Mouse (Mus musculus) megakaryocyte, embryonic 14.5 days (primary cell): ENCODE measurements at regions not wholly inside any gene's neighbourhood (a gene's known extent, or its start where the extent isn't known, plus 50 kb on each side); places are given as distances from the start of the nearest gene placed in this dataset.

Source experiments
- H3K27me3 ChIP-seq: replicated peaks from 2 replicates; pipeline ENCODE3; 2012; ENCODE audit warnings: inconsistent platforms
- H3K36me3 ChIP-seq: replicated peaks from 2 replicates; pipeline ENCODE3; 2012; ENCODE audit warnings: low read length, inconsistent platforms, mixed read lengths
- H3K4me1 ChIP-seq: 2 replicates; pipeline ENCODE4 v1.6.1; 2012; ENCODE audit warnings: inconsistent platforms
- H3K4me3 ChIP-seq: replicated peaks from 2 replicates; pipeline ENCODE3; 2012; ENCODE audit warnings: moderate library complexity, mild to moderate bottlenecking, inconsistent platforms
- H3K9me3 ChIP-seq: 2 replicates; pipeline ENCODE4 v1.6.1; 2012; ENCODE audit warnings: inconsistent platforms
- FLI1 ChIP-seq: IDR thresholded peaks from 2 replicates; pipeline ENCODE4 v1.6.1; 2012; ENCODE audit warnings: low read length, inconsistent platforms, mixed read lengths
- GATA1 ChIP-seq: IDR thresholded peaks from 3 replicates; pipeline ENCODE4 v1.6.1; 2012; ENCODE audit warnings: mixed read lengths, low read length, inconsistent platforms, borderline replicate concordance

DNA sequence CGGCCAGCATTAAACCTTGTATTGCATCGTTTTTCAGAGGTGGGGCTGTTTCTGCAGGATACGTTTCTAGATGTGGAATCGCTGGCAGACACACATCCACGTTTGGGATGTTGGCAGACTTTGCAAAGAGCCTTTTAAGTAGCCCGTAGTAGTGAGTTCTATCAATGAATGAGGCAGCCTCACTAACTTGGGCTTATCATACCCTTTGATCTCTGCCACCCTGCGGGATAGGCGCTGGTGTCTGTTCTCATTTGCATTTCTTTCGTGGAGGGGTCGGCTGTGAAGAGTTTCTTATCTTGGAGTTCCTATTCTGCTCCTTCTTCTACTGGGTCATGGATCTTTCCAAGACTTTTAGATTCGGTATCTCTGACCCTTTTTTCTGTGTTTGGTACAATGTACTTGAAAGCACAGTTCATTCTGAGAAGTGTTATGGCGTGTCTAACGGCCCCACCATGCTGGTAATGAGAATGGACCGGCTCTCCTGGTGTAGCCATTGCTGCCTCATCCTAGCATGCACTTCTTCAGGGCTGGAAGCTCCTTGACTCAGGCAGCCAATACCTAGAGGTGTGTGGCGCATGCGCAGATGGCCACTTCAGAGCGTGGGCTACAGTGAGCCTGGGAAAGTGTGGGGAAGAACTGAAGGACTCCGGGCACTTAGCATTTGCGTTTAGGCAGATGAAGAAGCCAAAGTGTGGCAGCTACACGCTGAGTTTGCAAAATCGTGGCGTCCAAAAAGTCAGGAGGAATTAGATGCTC, 158.1 kb upstream of the Mrps10 start:
- Histone ChIP-seq H3K9me3 (no peaks in the 10 kb centered on the region), H3K36me3 (no peaks in the 10 kb centered on the region), H3K4me1 (peaks cover 60% of the 10 kb centered on the region), H3K27me3 (no peaks in the 10 kb centered on the region), H3K4me3 (no peak overlapping the region)
- TF ChIP-seq FLI1 = no peak

DNA sequence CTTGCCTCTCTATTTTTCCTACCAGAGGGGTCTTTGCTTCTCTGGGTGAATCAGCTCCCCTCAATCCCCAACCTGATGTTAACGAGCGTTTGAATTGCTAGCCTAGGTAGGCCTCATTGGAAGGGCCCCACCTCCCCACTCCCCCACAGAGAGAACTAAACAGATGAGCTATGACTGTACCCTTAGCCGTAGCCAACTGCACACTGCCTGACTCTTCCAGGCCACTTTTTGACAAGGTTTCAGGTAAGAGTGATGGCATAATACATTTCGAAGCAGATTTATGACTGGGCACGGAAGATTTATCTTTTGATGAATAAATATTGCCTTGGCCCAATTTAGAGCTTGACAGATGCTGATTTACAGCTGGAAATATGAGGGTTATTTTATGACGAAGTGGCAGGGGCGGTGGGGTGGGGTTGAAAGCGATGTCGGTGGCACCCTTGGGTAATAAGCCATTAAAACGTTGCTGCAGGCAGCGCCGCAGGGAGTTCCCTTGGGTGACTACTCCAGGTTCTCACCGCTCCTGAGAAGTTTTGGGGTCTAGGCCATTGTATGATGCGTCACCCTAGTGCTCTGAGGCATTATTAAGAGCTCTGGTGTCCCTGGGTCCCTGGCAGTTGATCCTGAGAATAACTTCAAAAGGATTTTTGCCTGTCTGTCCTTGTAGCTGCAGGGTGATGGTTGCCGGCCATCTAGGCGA, 159.7 kb upstream of the Mrps10 start:
- Histone ChIP-seq H3K36me3 (no peaks in the 10 kb centered on the region), H3K4me3 (no peak overlapping the region), H3K9me3 (no peaks in the 10 kb centered on the region), H3K4me1 (peaks cover 61% of the 10 kb centered on the region), H3K27me3 (no peaks in the 10 kb centered on the region)
- TF ChIP-seq GATA1 = no peak
- TF ChIP-seq FLI1 = no peak

DNA sequence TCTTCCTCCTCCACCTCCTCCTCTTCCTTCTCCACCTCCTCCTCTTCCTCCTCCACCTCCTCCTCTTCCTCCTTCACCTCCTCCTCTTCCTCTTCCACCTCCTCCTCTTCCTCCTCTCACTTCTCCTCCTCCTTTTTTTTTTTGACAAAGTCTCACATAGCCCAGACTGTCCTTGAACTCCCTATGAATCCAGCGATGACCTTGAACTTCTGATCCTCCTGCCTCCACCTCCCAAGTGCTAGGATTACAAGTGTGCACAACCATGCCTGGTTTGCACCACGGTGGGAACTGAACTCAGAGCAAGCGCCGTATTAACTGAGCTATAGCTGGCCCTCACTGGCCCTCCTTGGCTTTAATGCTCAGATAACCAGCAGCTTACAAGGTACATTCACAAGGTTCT, 161.2 kb upstream of the Mrps10 start:
- no peak for TF ChIP-seq GATA1
- no peak for TF ChIP-seq FLI1
- Histone ChIP-seq H3K4me3 (no peak overlapping the region), H3K4me1 (peaks cover 60% of the 10 kb centered on the region), H3K36me3 (no peaks in the 10 kb centered on the region), H3K27me3 (no peaks in the 10 kb centered on the region), H3K9me3 (no peaks in the 10 kb centered on the region)

DNA sequence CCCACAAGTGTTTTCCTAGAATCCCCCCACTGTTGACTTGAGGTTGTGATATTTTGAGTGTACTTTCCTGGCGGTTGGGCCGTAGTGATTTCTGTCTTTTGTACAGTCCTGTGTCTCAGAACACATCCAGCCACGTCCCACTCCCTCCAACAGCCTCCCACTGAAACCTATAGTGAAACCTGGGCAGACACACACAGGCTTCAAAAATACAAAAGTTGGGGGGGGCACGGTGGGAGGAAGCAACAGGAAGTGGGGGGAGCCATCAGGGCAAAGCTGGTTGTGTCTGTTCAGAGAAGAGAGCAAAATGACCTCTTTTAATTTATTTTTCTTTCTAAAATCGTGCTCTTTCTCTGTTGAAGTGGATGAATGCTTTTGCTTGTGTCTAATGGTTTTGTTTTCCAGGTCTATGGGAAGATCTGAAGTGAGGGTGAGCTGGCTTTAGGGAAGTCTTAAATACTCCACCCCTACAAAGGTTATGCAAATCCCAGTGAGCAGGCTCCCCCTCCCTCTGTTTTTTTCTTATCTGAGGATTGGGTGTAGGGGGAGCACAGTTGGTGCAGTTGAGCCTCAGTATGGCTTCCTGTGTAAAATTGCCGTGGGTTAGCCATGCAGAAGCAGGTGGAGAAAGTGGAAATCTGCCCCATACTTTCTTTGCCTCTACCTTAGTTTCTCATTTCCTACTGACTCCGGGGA, 164.1 kb upstream of the Mrps10 start:
- Histone ChIP-seq H3K9me3 (no peaks in the 10 kb centered on the region), H3K4me3 (no peak overlapping the region), H3K36me3 (no peaks in the 10 kb centered on the region), H3K27me3 (no peaks in the 10 kb centered on the region), H3K4me1 (peaks cover 60% of the 10 kb centered on the region)
- TF ChIP-seq GATA1 (no peak), FLI1 (no peak)

DNA sequence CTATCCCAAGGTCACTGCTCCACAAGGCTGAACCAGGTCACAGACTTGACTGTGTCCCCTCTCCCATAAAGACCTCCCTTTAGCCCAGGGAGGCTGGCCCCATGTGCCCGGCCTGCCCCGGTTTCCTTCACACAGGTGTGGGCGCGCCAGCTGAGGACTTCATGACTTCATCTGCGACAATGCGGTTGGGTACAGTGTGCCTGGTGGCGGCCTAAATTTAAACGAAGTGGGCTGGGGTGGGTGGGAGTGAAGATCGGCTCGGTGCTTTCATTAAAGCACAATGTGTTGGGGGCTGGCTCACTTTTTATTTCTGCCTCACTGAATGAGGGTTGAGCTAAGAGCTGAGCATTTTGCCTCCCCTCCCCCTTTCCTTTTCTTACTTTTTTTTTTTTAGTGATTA, 169.5 kb upstream of the Mrps10 start:
- TF ChIP-seq FLI1 = no peak
- no peak for TF ChIP-seq GATA1
- peaks cover 5% of the 10 kb centered on the region for H3K36me3 ChIP-seq
- H3K9me3 ChIP-seq = no peaks in the 10 kb centered on the region
- peaks cover 60% of the 10 kb centered on the region for H3K4me1 ChIP-seq
- H3K27me3 ChIP-seq = no peaks in the 10 kb centered on the region
- H3K4me3 ChIP-seq = no peak overlapping the region

DNA sequence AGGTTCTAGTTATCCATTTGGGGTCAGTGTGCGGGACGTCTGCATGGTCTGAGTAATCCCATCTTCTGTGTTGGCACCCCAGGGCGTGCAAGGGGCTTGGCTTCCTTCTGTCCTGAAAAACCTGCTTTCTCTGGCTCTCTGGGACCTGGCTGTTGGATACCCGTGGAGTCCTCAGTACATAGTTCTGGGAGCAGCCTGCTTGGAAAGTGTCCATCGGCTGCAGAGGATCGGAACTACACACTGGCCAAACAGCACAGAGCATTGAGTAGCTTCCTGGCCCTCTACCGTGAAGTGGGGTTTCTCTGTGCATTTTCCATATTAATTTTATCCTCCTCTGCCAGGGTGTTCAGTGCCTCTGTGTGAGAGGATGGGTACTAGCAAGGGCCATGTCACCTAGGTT, 170.7 kb upstream of the Mrps10 start:
- TF ChIP-seq FLI1 = no peak
- no peak for TF ChIP-seq GATA1
- peaks cover 52% of the 10 kb centered on the region for H3K4me1 ChIP-seq

DNA sequence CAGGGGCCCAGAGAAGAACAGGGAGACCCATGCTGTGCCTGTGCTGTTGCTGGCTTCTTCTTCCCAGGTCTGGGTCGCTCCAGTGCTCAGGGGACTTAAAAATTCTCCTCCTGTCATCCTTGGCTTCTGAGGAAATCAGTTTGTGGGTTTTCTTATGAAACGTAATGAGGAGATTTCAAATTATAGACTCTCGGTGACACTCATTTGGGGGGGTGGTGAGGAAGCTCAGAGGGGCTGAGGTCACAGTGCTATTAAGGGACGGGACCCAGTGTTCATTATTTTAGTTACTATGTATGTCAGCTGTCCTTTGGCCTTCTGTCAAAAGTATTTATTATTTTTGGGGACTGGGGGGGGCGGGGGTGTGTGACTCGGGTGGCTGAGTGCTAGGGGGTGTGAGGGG, 171.7 kb upstream of the Mrps10 start:
- H3K4me3 ChIP-seq = no peak overlapping the region
- H3K4me1 ChIP-seq = peaks cover 52% of the 10 kb centered on the region
- H3K27me3 ChIP-seq = no peaks in the 10 kb centered on the region
- TF ChIP-seq GATA1 = no peak
- no peak for TF ChIP-seq FLI1
- H3K36me3 ChIP-seq = peaks cover 23% of the 10 kb centered on the region
- no peaks in the 10 kb centered on the region for H3K9me3 ChIP-seq

More for the DNA sequence above, 170.7 kb upstream of the Mrps10 start:
- Histone ChIP-seq H3K4me3 (no peak overlapping the region), H3K27me3 (no peaks in the 10 kb centered on the region), H3K36me3 (peaks cover 14% of the 10 kb centered on the region), H3K9me3 (no peaks in the 10 kb centered on the region)

DNA sequence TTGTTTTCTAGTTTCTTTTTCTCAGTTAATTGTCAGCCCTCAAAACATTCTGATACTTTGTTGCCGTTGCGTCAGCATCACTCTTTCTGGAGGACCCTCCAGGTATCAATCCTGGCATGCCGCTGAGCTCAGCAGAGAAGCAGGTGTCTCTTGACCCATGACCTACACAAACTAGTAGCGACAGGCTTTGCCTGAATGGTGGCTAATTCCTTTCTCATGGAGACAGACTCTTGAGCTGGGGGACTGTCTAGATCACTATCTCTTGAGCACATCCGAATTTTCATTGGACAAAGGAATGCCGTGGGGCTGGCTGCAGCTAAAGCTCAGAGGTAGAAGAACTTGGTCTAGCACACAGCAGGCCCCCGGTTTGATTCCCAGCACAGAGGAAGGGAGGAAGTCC, 172.7 kb upstream of the Mrps10 start:
- no peak for TF ChIP-seq GATA1
- TF ChIP-seq FLI1 = no peak
- no peaks in the 10 kb centered on the region for H3K27me3 ChIP-seq

DNA sequence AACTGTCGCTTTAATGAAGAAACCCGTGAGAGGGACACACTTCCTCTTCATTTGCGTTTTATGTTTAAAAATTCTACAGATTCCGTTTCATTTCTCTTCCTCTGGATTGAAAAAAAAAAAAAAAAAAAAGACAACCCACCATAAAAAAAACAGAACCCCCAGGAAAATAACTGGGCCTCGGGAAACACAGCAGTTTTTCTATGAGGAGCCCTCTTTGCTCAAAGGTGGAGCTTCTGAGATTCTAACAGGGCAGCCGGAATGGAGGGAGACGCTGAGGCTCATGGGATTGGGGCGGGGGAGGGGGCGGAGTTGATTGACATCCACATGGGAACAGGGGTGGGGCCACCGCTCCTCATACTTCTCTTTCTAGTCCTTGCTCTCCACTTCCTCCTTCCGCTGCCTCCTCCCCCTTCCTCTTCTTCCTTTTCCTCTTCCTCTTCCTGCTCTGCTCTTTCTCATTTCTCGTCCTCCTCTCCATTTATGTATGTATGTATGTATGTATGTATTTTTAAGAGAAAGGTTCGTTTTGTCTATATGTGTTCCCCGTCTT, 174.1 kb upstream of the Mrps10 start:
- Histone ChIP-seq H3K4me1 (peaks cover 68% of the 10 kb centered on the region), H3K9me3 (no peaks in the 10 kb centered on the region), H3K4me3 (no peak overlapping the region), H3K36me3 (peaks cover 28% of the 10 kb centered on the region), H3K27me3 (no peaks in the 10 kb centered on the region)
- no peak for TF ChIP-seq GATA1
- TF ChIP-seq FLI1 = no peak

More for the DNA sequence above, 172.7 kb upstream of the Mrps10 start:
- Histone ChIP-seq H3K4me3 (no peak overlapping the region), H3K36me3 (peaks cover 28% of the 10 kb centered on the region), H3K4me1 (peaks cover 58% of the 10 kb centered on the region), H3K9me3 (no peaks in the 10 kb centered on the region)
